Comparison of ENCODE assay signal across 10 mouse cellular contexts in genomic region chr9:102442198-102442842, GRCm38 (mm10).
A peak's percentile ranks its signal among the peaks of the same experiment; 100 is the strongest.
DNase-seq lines count a peak whose midpoint lies in the region; ATAC-seq lines count a peak whose summit lies in the region.
"Had no signal": no experiment of that assay in that cellular context is flagged by ENCODE, and none has a peak within 500 bp of the region (broad histone marks: within the 10 kb centered on the region; RNA-seq: fewer than 3 reads in every experiment).

No protein-coding gene starts in this region.

- peak; percentile 42 for ATAC-seq in lung, embryonic 15.5 days (ENCODE audit: borderline replicate concordance, extremely low read depth, low FRiP score, low TSS enrichment)
- ATAC-seq in neural tube, embryonic 15.5 days (ENCODE audit: low FRiP score) = no peak
- ATAC-seq: intestine, embryonic 16.5 days had no signal

- H3K36me3 ChIP-seq in lung, embryonic 15.5 days = no peaks in the 10 kb centered on the region
- no peaks in the 10 kb centered on the region for H3K36me3 ChIP-seq in neural tube, embryonic 15.5 days

- no peaks in the 10 kb centered on the region for H3K27me3 ChIP-seq in lung, embryonic 15.5 days
- no peaks in the 10 kb centered on the region for H3K27me3 ChIP-seq in neural tube, embryonic 15.5 days (replicated peaks)

- WGBS in lung, embryonic 15.5 days = 62% methylated on average over 11 of the region's 11 CpGs
- 88% methylated on average over 11 of the region's 11 CpGs for WGBS in neural tube, embryonic 15.5 days

- no peaks in the 10 kb centered on the region for H3K9me3 ChIP-seq in lung, embryonic 15.5 days
- H3K9me3 ChIP-seq in neural tube, embryonic 15.5 days (replicated peaks) = no peaks in the 10 kb centered on the region

- H3K4me2 ChIP-seq in lung, embryonic 15.5 days = no peak overlapping the region
- no peak overlapping the region for H3K4me2 ChIP-seq in neural tube, embryonic 15.5 days

- H3K4me1 ChIP-seq in lung, embryonic 15.5 days = 0 out of 2 replicates have a peak, but pooled peaks cover 3% of the 10 kb centered on the region
- H3K4me1 ChIP-seq in neural tube, embryonic 15.5 days = no peaks in the 10 kb centered on the region

- no peak overlapping the region for H3K4me3 ChIP-seq in lung, embryonic 15.5 days
- H3K4me3 ChIP-seq in neural tube, embryonic 15.5 days (replicated peaks) = no peak overlapping the region

- no peak for DNase-seq in lung, postnatal 25 days (ENCODE audit: low spot score)
- peak; percentile 15 to 63 for DNase-seq in frontal cortex, adult 2 months (ENCODE audit: extremely low spot score in 1 of 2, low spot score in 1 of 2)
- DNase-seq in layer of hippocampus, adult 18-20 months (ENCODE audit: low spot score in 2 of 2) = peak; percentile 11 to 32
- peak; percentile 20 to 27 for DNase-seq in right cerebral cortex, postnatal 36 days (ENCODE audit: low spot score in 2 of 2)
- DNase-seq in urinary bladder, postnatal 14 days (ENCODE audit: low spot score) = no peak
- no peak for DNase-seq in MN1 (ENCODE audit: low spot score)
- DNase-seq: retina, postnatal 1 day had no signal

- no peak overlapping the region for H3K27ac ChIP-seq in lung, embryonic 15.5 days
- H3K27ac ChIP-seq in neural tube, embryonic 15.5 days (replicated peaks) = no peak overlapping the region

- no peak overlapping the region for H3K9ac ChIP-seq in lung, embryonic 15.5 days
- no peak overlapping the region for H3K9ac ChIP-seq in neural tube, embryonic 15.5 days (replicated peaks)

Comparison
In these comparisons a context has a peak if more than half of its experiments do, and no peak if none do; other contexts are left out.
1. DNase-seq: peak in frontal cortex, adult 2 months (2 of 2), layer of hippocampus, adult 18-20 months (2 of 2) and right cerebral cortex, postnatal 36 days (2 of 2); none in lung, postnatal 25 days (single experiment), urinary bladder, postnatal 14 days (single experiment) and MN1 (single experiment).